Mouse (Mus musculus) embryonic facial prominence, embryonic 10.5 days (tissue): ENCODE results near the gene Oxsm. TPM values are rescaled to one million over a fixed set of nuclear protein-coding genes. Genes with fewer than 3 reads are reported as not detected.

Experiments
- DNase-seq: peaks from one replicate; pipeline ENCODE4 v3.0.0-alpha.2; 2017; ENCODE audit warnings: low spot score
- H3K27ac ChIP-seq: fragments of 300-500 bp; sonication (generic); replicated peaks from 2 replicates; pipeline ENCODE4 v1.5.1; 2016; ENCODE audit warnings: mild to moderate bottlenecking
- H3K27me3 ChIP-seq: fragments of 300-500 bp; sonication (generic); replicated peaks from 2 replicates; pipeline ENCODE4 v1.6.1; 2016; ENCODE audit warnings: low read depth, mild to moderate bottlenecking; ENCODE audit not compliant: poor library complexity, severe bottlenecking
- H3K36me3 ChIP-seq: fragments of 300-500 bp; sonication (generic); replicated peaks from 2 replicates; pipeline ENCODE4 v1.6.1; 2016; ENCODE audit warnings: mild to moderate bottlenecking, moderate library complexity
- H3K4me1 ChIP-seq: fragments of 300-500 bp; sonication (generic); 2 replicates; pipeline ENCODE4 v1.6.1; 2016
- H3K4me3 ChIP-seq: fragments of 300-500 bp; sonication (generic); 2 replicates; pipeline ENCODE4 v1.5.1; 2016; ENCODE audit warnings: mild to moderate bottlenecking, moderate library complexity
- H3K9me3 ChIP-seq: fragments of 300-500 bp; sonication (generic); 2 replicates; pipeline ENCODE4 v1.6.1; 2016; ENCODE audit warnings: mild to moderate bottlenecking
- WGBS: fragments of 180-500 bp; shearing (Covaris S2); methylation state at CpG from one replicate; pipeline ENCODE4 v1.1.7; 2016; 5-methylcytosine and 5-hydroxymethylcytosine counted together
- polyA plus RNA-seq: library from polyadenylated mRNA; unstranded; fragments of >200 nt; fragmentation: Nextera tagmentation; extraction: Ambion mirVana; gene quantifications from 2 replicates; pipeline ENCODE4 v1.2.1, GENCODE M21; 2016

The Oxsm gene
- polyA plus RNA-seq, 1 experiment from 2014 or later: 1.8 TPM

GRCm38 (mm10) chr14:16255745-16256144, 6.1 kb upstream of the Oxsm start:
- no peak for DNase-seq

GRCm38 (mm10) chr14:16250099-16250498, 491 bp upstream of the Oxsm start:
- H3K36me3 ChIP-seq: peaks cover 6% of the 10 kb centered on the region; the same call in 1 of the 2 replicates
- H3K27me3 ChIP-seq: no peaks in the 10 kb centered on the region
- H3K4me3 ChIP-seq: peak overlapping the region; percentile 76
- peaks cover 10% of the 10 kb centered on the region for H3K4me1 ChIP-seq
- WGBS: 78% methylated on average over 3 of the region's 3 CpGs
- H3K9me3 ChIP-seq: no peaks in the 10 kb centered on the region
- no peak for DNase-seq
- no peak overlapping the region for H3K27ac ChIP-seq

More at GRCm38 (mm10) chr14:16255745-16256144, 6.1 kb upstream of the Oxsm start:
- no peak overlapping the region for H3K27ac ChIP-seq
- H3K27me3 ChIP-seq: no peaks in the 10 kb centered on the region
- peaks cover 16% of the 10 kb centered on the region; the same call in 1 of the 2 replicates for H3K36me3 ChIP-seq
- H3K4me3 ChIP-seq: no peak overlapping the region
- whole genome bisulfite sequencing: 95% methylated on average over 3 of the region's 3 CpGs
- no peaks in the 10 kb centered on the region for H3K9me3 ChIP-seq
- no peaks in the 10 kb centered on the region for H3K4me1 ChIP-seq

GRCm38 (mm10) chr14:16248603-16249157, 928 bp downstream of the Oxsm start:
- no peak for DNase-seq
- no peaks in the 10 kb centered on the region for H3K36me3 ChIP-seq
- H3K4me1 ChIP-seq: peaks cover 11% of the 10 kb centered on the region
- H3K9me3 ChIP-seq: no peaks in the 10 kb centered on the region
- peak overlapping the region; percentile 98 for H3K27ac ChIP-seq
- no peaks in the 10 kb centered on the region for H3K27me3 ChIP-seq
- peak overlapping the region; percentile 76 for H3K4me3 ChIP-seq
- WGBS: 19% methylated on average over 9 of the region's 9 CpGs

GRCm38 (mm10) chr14:16248135-16248534, 1.5 kb downstream of the Oxsm start:
- H3K9me3 ChIP-seq: no peaks in the 10 kb centered on the region
- peak overlapping the region; percentile 76; the same call in 1 of the 2 replicates for H3K4me3 ChIP-seq
- no peaks in the 10 kb centered on the region for H3K36me3 ChIP-seq
- 75% methylated on average over 3 of the region's 3 CpGs for WGBS
- H3K4me1 ChIP-seq: peaks cover 14% of the 10 kb centered on the region
- no peaks in the 10 kb centered on the region for H3K27me3 ChIP-seq
- no peak overlapping the region for H3K27ac ChIP-seq
- no peak for DNase-seq

- Histone ChIP-seq H3K36me3 (no peaks in the 10 kb centered on the region), H3K27me3 (no peaks in the 10 kb centered on the region), H3K4me3 (no peak overlapping the region), H3K4me1 (peaks cover 17% of the 10 kb centered on the region), H3K27ac (no peak overlapping the region), H3K9me3 (no peaks in the 10 kb centered on the region)
- 86% methylated on average over 2 of the region's 2 CpGs for WGBS
- DNase-seq: no peak
Measured at GRCm38 (mm10) chr14:16246340-16246912, 3.2 kb downstream of the Oxsm start.

GRCm38 (mm10) chr14:16245127-16245526, 4.5 kb downstream of the Oxsm start:
- H3K27me3 ChIP-seq: no peaks in the 10 kb centered on the region
- H3K4me1 ChIP-seq: peaks cover 16% of the 10 kb centered on the region
- no peak overlapping the region for H3K27ac ChIP-seq
- H3K36me3 ChIP-seq: peaks cover 4% of the 10 kb centered on the region; the same call in 1 of the 2 replicates
- H3K4me3 ChIP-seq: no peak overlapping the region
- H3K9me3 ChIP-seq: no peaks in the 10 kb centered on the region
- DNase-seq: no peak
- WGBS: 80% methylated on average over 1 of the region's 1 CpGs

GRCm38 (mm10) chr14:16244370-16244769, 5.2 kb downstream of the Oxsm start:
- no peak overlapping the region for H3K27ac ChIP-seq
- 76% methylated on average over 2 of the region's 2 CpGs for WGBS
- H3K9me3 ChIP-seq: no peaks in the 10 kb centered on the region
- H3K36me3 ChIP-seq: peaks cover 4% of the 10 kb centered on the region; the same call in 1 of the 2 replicates
- H3K27me3 ChIP-seq: no peaks in the 10 kb centered on the region
- no peak overlapping the region for H3K4me3 ChIP-seq
- peaks cover 10% of the 10 kb centered on the region; the same call in 1 of the 2 replicates for H3K4me1 ChIP-seq
- no peak for DNase-seq

GRCm38 (mm10) chr14:16243603-16244209, 5.9 kb downstream of the Oxsm start:
- H3K27me3 ChIP-seq: no peaks in the 10 kb centered on the region
- DNase-seq: no peak
- peak overlapping the region; percentile 84 for H3K27ac ChIP-seq
- peaks cover 8% of the 10 kb centered on the region; the same call in 1 of the 2 replicates for H3K4me1 ChIP-seq
- WGBS: 19% methylated on average over 10 of the region's 10 CpGs
- H3K36me3 ChIP-seq: peaks cover 4% of the 10 kb centered on the region; the same call in 1 of the 2 replicates
- peak overlapping the region; percentile 58 for H3K4me3 ChIP-seq
- no peaks in the 10 kb centered on the region for H3K9me3 ChIP-seq

- peak overlapping the region; percentile 58 for H3K4me3 ChIP-seq
- H3K27ac ChIP-seq: peak overlapping the region; percentile 84
- H3K36me3 ChIP-seq: peaks cover 4% of the 10 kb centered on the region; the same call in 1 of the 2 replicates
- peak; percentile 88 for DNase-seq
- no peaks in the 10 kb centered on the region for H3K9me3 ChIP-seq
- 6% methylated on average over 34 of the region's 34 CpGs for WGBS
- peaks cover 7% of the 10 kb centered on the region; the same call in 1 of the 2 replicates for H3K4me1 ChIP-seq
- H3K27me3 ChIP-seq: no peaks in the 10 kb centered on the region
Measured at GRCm38 (mm10) chr14:16242947-16243602, 6.5 kb downstream of the Oxsm start.

- WGBS: 94% methylated on average over 10 of the region's 10 CpGs
- Histone ChIP-seq H3K36me3 (peaks cover 4% of the 10 kb centered on the region; the same call in 1 of the 2 replicates), H3K9me3 (peaks cover 7% of the 10 kb centered on the region; the same call in 1 of the 2 replicates), H3K27me3 (no peaks in the 10 kb centered on the region), H3K4me1 (peaks cover 7% of the 10 kb centered on the region; the same call in 1 of the 2 replicates), H3K27ac (no peak overlapping the region), H3K4me3 (peak overlapping the region; percentile 58)
- no peak for DNase-seq
Measured at GRCm38 (mm10) chr14:16242193-16242815, 7.3 kb downstream of the Oxsm start.

GRCm38 (mm10) chr14:16236466-16236865, 13.1 kb downstream of the Oxsm start:
- Histone ChIP-seq H3K36me3 (peaks cover 4% of the 10 kb centered on the region; the same call in 1 of the 2 replicates), H3K4me1 (no peaks in the 10 kb centered on the region), H3K9me3 (peaks cover 8% of the 10 kb centered on the region; the same call in 1 of the 2 replicates), H3K27me3 (no peaks in the 10 kb centered on the region), H3K27ac (no peak overlapping the region), H3K4me3 (no peak overlapping the region)
- no peak for DNase-seq
- WGBS: 65% methylated on average over 3 of the region's 3 CpGs

GRCm38 (mm10) chr14:16233515-16233914, 16.1 kb downstream of the Oxsm start:
- Histone ChIP-seq H3K27ac (no peak overlapping the region), H3K9me3 (peaks cover 8% of the 10 kb centered on the region; the same call in 1 of the 2 replicates), H3K4me1 (no peaks in the 10 kb centered on the region), H3K4me3 (no peak overlapping the region), H3K27me3 (no peaks in the 10 kb centered on the region), H3K36me3 (no peaks in the 10 kb centered on the region)
- 57% methylated on average over 1 of the region's 1 CpGs for WGBS
- no peak for DNase-seq
